Mouse (Mus musculus): ENCODE measurements around the gene Zfp14.

- TF ChIP-seq CTCF (IDR thresholded peaks at IDR 0.05; ENCODE audit: borderline replicate concordance, extremely low read depth, insufficient read depth, insufficient read length) (no peak), POLR2A (IDR thresholded peaks at IDR 0.05; ENCODE audit: borderline replicate concordance, extremely low read depth, insufficient read depth, insufficient read length, poor library complexity, severe bottlenecking) (no peak)
These were observed 62.1 kb downstream of the Zfp14 start for GRCm38 (mm10) chr7:29989031-29989430.

All from brain, embryonic 14.5 days (tissue).